Mouse (Mus musculus) hindbrain, embryonic 11.5 days (tissue): ENCODE data around the gene Gda. TPM values are rescaled to one million over a fixed set of nuclear protein-coding genes. Genes with fewer than 3 reads are reported as not detected.

Experiments
- ATAC-seq: fragments of 200-750 bp; cut with Nextera tagmentation; 2 replicates; pipeline ENCODE4 v1.8.0; 2017; ENCODE audit warnings: mild to moderate bottlenecking, moderate TSS enrichment, moderate library complexity; ENCODE audit not compliant: low FRiP score
- DNase-seq: peaks from one replicate; pipeline ENCODE4 v3.0.0-alpha.2; 2015; ENCODE audit warnings: low spot score
- H3K27ac ChIP-seq: fragments of 300-500 bp; sonication (generic); 2 replicates; pipeline ENCODE4 v1.5.1; 2014; ENCODE audit warnings: mild to moderate bottlenecking, low read depth, low read length
- H3K27me3 ChIP-seq: fragments of 300-500 bp; sonication (generic); 2 replicates; pipeline ENCODE4 v1.6.1; 2014; ENCODE audit warnings: mild to moderate bottlenecking, low read length, moderate library complexity, mixed read lengths; ENCODE audit not compliant: control insufficient read depth, insufficient read depth
- H3K36me3 ChIP-seq: fragments of 300-500 bp; sonication (generic); 2 replicates; pipeline ENCODE4 v1.6.1; 2014; ENCODE audit warnings: mild to moderate bottlenecking, low read length, moderate library complexity, mixed read lengths; ENCODE audit not compliant: control insufficient read depth, insufficient read depth
- H3K4me1 ChIP-seq: fragments of 300-500 bp; sonication (generic); replicated peaks from 2 replicates; pipeline ENCODE4 v1.6.1; 2014; ENCODE audit warnings: low read length, mixed read lengths; ENCODE audit not compliant: control insufficient read depth, insufficient read depth
- H3K4me2 ChIP-seq: fragments of 300-500 bp; sonication (generic); replicated peaks from 2 replicates; pipeline ENCODE4 v1.6.1; 2014; ENCODE audit warnings: mild to moderate bottlenecking, low read depth, low read length
- H3K4me3 ChIP-seq: fragments of 300-500 bp; sonication (generic); 2 replicates; pipeline ENCODE4 v1.5.1; 2014; ENCODE audit warnings: low read depth, low read length
- H3K9ac ChIP-seq: fragments of 300-500 bp; sonication (generic); 2 replicates; pipeline ENCODE4 v1.6.1; 2014; ENCODE audit warnings: low read depth, low read length
- H3K9me3 ChIP-seq: fragments of 300-500 bp; sonication (generic); 2 replicates; pipeline ENCODE4 v1.6.1; 2016; ENCODE audit warnings: low read length; ENCODE audit not compliant: control insufficient read depth
- WGBS: fragments of 180-500 bp; shearing (Covaris S2); extraction: QIAGEN DNeasy Blood & Tissue Kit; methylation state at CpG from one replicate; pipeline ENCODE4 v1.1.7; 2014; 5-methylcytosine and 5-hydroxymethylcytosine counted together
- polyA plus RNA-seq: library from polyadenylated mRNA; unstranded; fragments of >200 nt; fragmentation: Nextera tagmentation; extraction: Ambion mirVana; gene quantifications from 2 replicates; pipeline ENCODE4 v1.2.1, GENCODE M21; 2014

Gene Gda
- polyA plus RNA-seq, 1 experiment from 2014 or later, result 0.08 TPM

DNA sequence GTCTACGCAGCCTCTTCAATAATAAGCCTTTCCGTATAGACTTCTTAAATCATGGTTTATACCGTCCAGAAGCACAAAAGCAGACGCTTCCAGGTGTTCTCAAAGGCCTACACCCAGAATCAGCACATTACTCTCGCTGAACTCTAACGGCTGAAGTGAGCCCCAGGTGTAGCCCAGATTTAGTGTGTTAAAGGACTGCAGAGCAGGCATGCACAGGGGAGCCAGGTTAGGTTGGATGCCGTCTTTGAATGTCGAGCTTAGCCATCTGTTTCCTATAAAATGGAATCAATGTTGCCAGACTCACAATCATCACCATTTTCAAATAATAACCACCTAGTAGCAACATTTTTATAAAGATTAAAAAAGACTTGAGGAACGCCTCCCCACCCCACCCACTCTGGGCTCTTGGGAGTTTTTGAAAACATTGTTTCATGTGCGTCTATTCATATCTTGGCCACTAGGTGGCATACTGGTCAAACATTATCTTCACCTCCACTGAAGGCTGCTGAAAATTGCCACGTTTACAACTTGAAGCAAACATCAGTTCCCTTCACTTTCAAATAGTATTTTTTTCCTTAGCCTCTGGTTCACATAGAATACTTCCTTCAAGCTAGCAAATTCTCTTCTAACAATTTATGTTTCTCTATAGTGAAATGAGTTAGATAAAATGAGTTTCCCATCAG is 100.0 kb downstream of the Gda start:
- Histone ChIP-seq H3K4me3 (no peak overlapping the region), H3K27ac (no peak overlapping the region), H3K36me3 (no peaks in the 10 kb centered on the region), H3K9ac (no peak overlapping the region), H3K4me2 (no peak overlapping the region), H3K4me1 (no peaks in the 10 kb centered on the region), H3K9me3 (no peaks in the 10 kb centered on the region), H3K27me3 (no peaks in the 10 kb centered on the region)
- DNase-seq (peak; percentile 76), ATAC-seq (peak; percentile 34; the same call in 1 of the 2 replicates)
- 56% methylated on average over 11 of the region's 11 CpGs for WGBS

- Histone ChIP-seq H3K4me3 (no peak overlapping the region), H3K4me1 (no peaks in the 10 kb centered on the region), H3K36me3 (no peaks in the 10 kb centered on the region), H3K27me3 (no peaks in the 10 kb centered on the region), H3K4me2 (no peak overlapping the region), H3K27ac (no peak overlapping the region), H3K9me3 (no peaks in the 10 kb centered on the region), H3K9ac (no peak overlapping the region)
- DNase-seq (no peak), ATAC-seq (no peak; the same call in 1 of the 2 replicates)
- 85% methylated on average over 12 of the region's 12 CpGs for WGBS
Measured at GRCm38 (mm10) chr19:21372395-21373072, 100.7 kb downstream of the Gda start.

GRCm38 (mm10) chr19:21371337-21371736 is 101.9 kb downstream of the Gda start:
- DNase-seq (no peak), ATAC-seq (no peak)
- Histone ChIP-seq H3K4me3 (no peak overlapping the region), H3K4me1 (no peaks in the 10 kb centered on the region), H3K4me2 (no peak overlapping the region), H3K27ac (no peak overlapping the region), H3K36me3 (no peaks in the 10 kb centered on the region), H3K27me3 (no peaks in the 10 kb centered on the region), H3K9ac (no peak overlapping the region), H3K9me3 (no peaks in the 10 kb centered on the region)
- WGBS, result 64% methylated on average over 2 of the region's 2 CpGs

DNA sequence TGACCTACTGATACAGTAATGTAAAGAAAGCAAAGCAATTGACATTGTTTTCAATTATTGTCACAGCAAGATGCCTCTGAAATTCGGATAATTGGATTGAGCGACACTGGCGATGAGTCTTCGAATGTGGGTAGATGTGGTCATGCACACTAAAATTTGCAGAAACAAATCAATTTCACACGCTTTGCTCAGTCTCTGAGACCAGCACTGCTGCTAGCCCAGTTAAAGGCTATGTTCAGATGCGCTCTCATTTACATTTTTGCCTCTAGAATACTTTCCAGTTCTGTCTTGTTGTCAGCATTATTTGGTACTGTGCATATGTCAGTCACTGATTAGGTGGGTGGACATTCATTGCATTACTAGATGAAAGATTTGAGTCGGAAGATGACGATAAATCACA is 102.5 kb downstream of the Gda start:
- ATAC-seq, result peak; percentile 36; the same call in 1 of the 2 replicates
- Histone ChIP-seq H3K9ac (no peak overlapping the region), H3K36me3 (no peaks in the 10 kb centered on the region), H3K4me3 (no peak overlapping the region), H3K27ac (no peak overlapping the region), H3K4me2 (no peak overlapping the region), H3K27me3 (no peaks in the 10 kb centered on the region), H3K4me1 (no peaks in the 10 kb centered on the region), H3K9me3 (no peaks in the 10 kb centered on the region)
- WGBS, result 78% methylated on average over 8 of the region's 8 CpGs
- no peak for DNase-seq

DNA sequence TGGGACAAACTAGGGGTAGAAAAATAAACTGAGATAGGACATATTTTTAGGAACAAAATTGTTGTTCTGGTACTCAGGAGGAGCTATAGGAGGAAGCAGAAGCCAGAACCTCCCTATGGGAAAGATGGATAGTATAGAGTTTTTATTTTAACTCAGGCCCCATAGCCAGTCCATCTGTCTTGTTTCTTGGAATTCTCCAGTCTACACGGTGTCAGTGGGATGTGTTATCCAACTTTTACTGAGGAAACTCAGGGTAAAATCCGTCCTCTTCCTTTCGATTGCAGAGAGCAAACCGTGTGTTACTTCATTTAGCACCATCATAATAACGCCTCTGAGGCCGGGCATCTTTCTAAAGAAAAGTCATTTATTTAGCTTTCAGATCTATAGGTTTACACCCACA is 104.1 kb downstream of the Gda start:
- WGBS, result 88% methylated on average over 6 of the region's 6 CpGs
- DNase-seq (no peak), ATAC-seq (no peak)
- Histone ChIP-seq H3K4me1 (no peaks in the 10 kb centered on the region), H3K4me2 (no peak overlapping the region), H3K36me3 (no peaks in the 10 kb centered on the region), H3K9me3 (no peaks in the 10 kb centered on the region), H3K4me3 (no peak overlapping the region), H3K27ac (no peak overlapping the region), H3K27me3 (no peaks in the 10 kb centered on the region), H3K9ac (no peak overlapping the region)

GRCm38 (mm10) chr19:21368595-21368994 is 104.7 kb downstream of the Gda start:
- H3K27me3 ChIP-seq, result no peaks in the 10 kb centered on the region
- DNase-seq (no peak), ATAC-seq (peak; percentile 34; the same call in 1 of the 2 replicates)
- no peak overlapping the region for H3K4me2 ChIP-seq
- H3K9me3 ChIP-seq, result no peaks in the 10 kb centered on the region
- H3K36me3 ChIP-seq, result no peaks in the 10 kb centered on the region
- no peak overlapping the region for H3K9ac ChIP-seq
- 86% methylated on average over 4 of the region's 4 CpGs for WGBS
- no peak overlapping the region for H3K4me3 ChIP-seq
- H3K27ac ChIP-seq, result no peak overlapping the region
- no peaks in the 10 kb centered on the region for H3K4me1 ChIP-seq

DNA sequence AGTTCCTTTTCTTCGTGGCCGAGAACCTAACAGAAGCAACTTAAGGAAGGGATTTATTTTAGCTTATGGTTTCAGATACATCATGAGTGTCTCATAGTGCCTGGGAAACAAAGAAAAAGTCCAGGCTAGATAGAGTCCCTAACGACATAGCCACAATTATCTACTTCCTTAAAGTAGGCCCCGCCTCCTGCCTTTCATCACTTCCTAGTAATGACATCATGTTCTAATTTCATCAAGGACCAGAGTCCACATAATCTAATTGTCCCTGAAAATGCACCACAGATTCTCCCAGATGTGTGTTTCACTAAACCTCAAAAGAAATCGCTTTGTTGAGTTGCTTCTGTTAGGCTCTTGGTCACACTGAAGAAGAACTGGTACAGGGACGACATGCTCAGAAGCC is 115.5 kb downstream of the Gda start:
- Histone ChIP-seq H3K4me1 (no peaks in the 10 kb centered on the region), H3K9ac (no peak overlapping the region), H3K27ac (no peak overlapping the region), H3K9me3 (no peaks in the 10 kb centered on the region), H3K27me3 (no peaks in the 10 kb centered on the region), H3K4me2 (no peak overlapping the region), H3K36me3 (no peaks in the 10 kb centered on the region), H3K4me3 (no peak overlapping the region)
- DNase-seq (no peak), ATAC-seq (no peak)
- 92% methylated on average over 6 of the region's 6 CpGs for WGBS

- H3K9me3 ChIP-seq, result no peaks in the 10 kb centered on the region
- no peaks in the 10 kb centered on the region for H3K36me3 ChIP-seq
- no peak overlapping the region for H3K27ac ChIP-seq
- ATAC-seq (no peak), DNase-seq (no peak)
- H3K4me3 ChIP-seq, result no peak overlapping the region
- no peaks in the 10 kb centered on the region for H3K27me3 ChIP-seq
- H3K4me1 ChIP-seq, result no peaks in the 10 kb centered on the region
- no peak overlapping the region for H3K9ac ChIP-seq
- H3K4me2 ChIP-seq, result no peak overlapping the region
- 81% methylated on average over 6 of the region's 6 CpGs for WGBS
Measured at GRCm38 (mm10) chr19:21349634-21350033, 123.6 kb downstream of the Gda start.

DNA sequence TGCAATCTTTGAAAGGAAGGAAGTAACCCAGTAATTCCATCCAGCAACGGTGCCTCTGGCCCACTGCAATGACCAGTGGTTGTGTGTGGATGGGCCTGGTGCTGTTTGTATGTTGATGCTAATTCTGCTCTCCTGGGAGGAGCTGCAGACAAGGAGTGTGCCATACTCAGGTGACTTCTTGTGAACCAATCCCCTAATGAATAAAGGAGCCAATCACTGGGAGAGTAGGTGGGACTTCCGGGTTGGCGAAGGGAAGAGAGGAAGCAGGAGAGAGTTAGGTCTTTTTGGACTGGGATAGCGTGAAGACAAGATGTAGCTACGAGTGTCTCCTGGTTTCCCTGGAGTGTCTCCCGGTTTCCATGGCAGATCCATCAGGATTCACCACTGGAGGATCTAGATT is 126.6 kb downstream of the Gda start:
- Histone ChIP-seq H3K4me3 (no peak overlapping the region), H3K27me3 (no peaks in the 10 kb centered on the region), H3K9me3 (no peaks in the 10 kb centered on the region), H3K4me1 (no peaks in the 10 kb centered on the region), H3K27ac (no peak overlapping the region), H3K36me3 (no peaks in the 10 kb centered on the region), H3K4me2 (no peak overlapping the region), H3K9ac (no peak overlapping the region)
- DNase-seq (no peak), ATAC-seq (no peak)
- WGBS, result 97% methylated on average over 6 of the region's 6 CpGs
